Comparison of ENCODE assay signal across 11 mouse cellular contexts in genomic region chr10:59511427-59511963, GRCm38 (mm10).
DNase-seq lines count a peak whose midpoint lies in the region; ATAC-seq lines count a peak whose summit lies in the region.
"Had no signal": no experiment of that assay in that cellular context is flagged by ENCODE, and none has a peak within 500 bp of the region (broad histone marks: within the 10 kb centered on the region; RNA-seq: fewer than 3 reads in every experiment).

No protein-coding gene starts in this region.

- no peak for ATAC-seq in heart, embryonic 12.5 days (ENCODE audit: insufficient number of reproducible peaks, low FRiP score)
- no peak for ATAC-seq in lung, embryonic 15.5 days (ENCODE audit: borderline replicate concordance, extremely low read depth, low FRiP score, low TSS enrichment)
- peak; percentile 41; the same call in 1 of the 2 replicates for ATAC-seq in neural tube, embryonic 14.5 days (ENCODE audit: low read depth)
- ATAC-seq in cerebellum, adult (ENCODE audit: insufficient number of reproducible peaks, low FRiP score, low TSS enrichment): no peak

- H3K27ac ChIP-seq in heart, embryonic 12.5 days (ENCODE audit: poor library complexity, severe bottlenecking): peak overlapping the region; percentile 62
- peak overlapping the region; percentile 19; the same call in 1 of the 2 replicates for H3K27ac ChIP-seq in lung, embryonic 15.5 days
- no peak overlapping the region for H3K27ac ChIP-seq in neural tube, embryonic 14.5 days (ENCODE audit: low read depth, low read length)

- H3K4me2 ChIP-seq in heart, embryonic 12.5 days: peak overlapping the region; percentile 48
- H3K4me2 ChIP-seq in lung, embryonic 15.5 days: 0 out of 2 replicates have a peak overlapping the region, but pooled peaks have one; percentile 18
- H3K4me2 ChIP-seq in neural tube, embryonic 14.5 days (ENCODE audit: low read depth, low read length): peak overlapping the region; percentile 21; the same call in 1 of the 2 replicates

- H3K4me1 ChIP-seq in heart, embryonic 12.5 days (replicated peaks): peaks cover 41% of the 10 kb centered on the region
- peaks cover 42% of the 10 kb centered on the region for H3K4me1 ChIP-seq in lung, embryonic 15.5 days
- peaks cover 11% of the 10 kb centered on the region for H3K4me1 ChIP-seq in neural tube, embryonic 14.5 days (ENCODE audit: control insufficient read depth, insufficient read depth, low read length)

- no peak overlapping the region for H3K4me3 ChIP-seq in heart, embryonic 12.5 days
- no peak overlapping the region for H3K4me3 ChIP-seq in lung, embryonic 15.5 days
- no peak overlapping the region for H3K4me3 ChIP-seq in neural tube, embryonic 14.5 days (ENCODE audit: low read depth, low read length)

- H3K36me3 ChIP-seq in heart, embryonic 12.5 days: no peaks in the 10 kb centered on the region
- no peaks in the 10 kb centered on the region for H3K36me3 ChIP-seq in lung, embryonic 15.5 days
- H3K36me3 ChIP-seq in neural tube, embryonic 14.5 days (ENCODE audit: control insufficient read depth, insufficient read depth, low read length): no peaks in the 10 kb centered on the region

- 44% methylated on average over 14 of the region's 14 CpGs for WGBS in heart, embryonic 12.5 days
- 39% methylated on average over 14 of the region's 14 CpGs for WGBS in lung, embryonic 15.5 days
- 21% methylated on average over 14 of the region's 14 CpGs for WGBS in neural tube, embryonic 14.5 days

- no peak overlapping the region for H3K9ac ChIP-seq in heart, embryonic 12.5 days
- no peak overlapping the region for H3K9ac ChIP-seq in lung, embryonic 15.5 days
- H3K9ac ChIP-seq in neural tube, embryonic 14.5 days (replicated peaks; ENCODE audit: low read depth, low read length): no peak overlapping the region

- DNase-seq in heart, adult 8-10 months (ENCODE audit: low spot score): no peak
- DNase-seq in lung, postnatal 25 days (ENCODE audit: low spot score): no peak
- DNase-seq in hindlimb bud, embryonic 11.5 days (ENCODE audit: extremely low spot score, low read depth, low spot score): peak; percentile 77
- no peak for DNase-seq in cerebellum, adult 11-12 months
- DNase-seq: adrenal gland, postnatal 25 days; lung, postnatal 4 days; retina, postnatal 1 day had no signal

- no peaks in the 10 kb centered on the region for H3K27me3 ChIP-seq in heart, embryonic 12.5 days (replicated peaks)
- H3K27me3 ChIP-seq in lung, embryonic 15.5 days: no peaks in the 10 kb centered on the region
- H3K27me3 ChIP-seq in neural tube, embryonic 14.5 days (ENCODE audit: control insufficient read depth, insufficient read depth, low read length): no peaks in the 10 kb centered on the region

- no peaks in the 10 kb centered on the region for H3K9me3 ChIP-seq in heart, embryonic 12.5 days (replicated peaks)
- no peaks in the 10 kb centered on the region for H3K9me3 ChIP-seq in lung, embryonic 15.5 days
- H3K9me3 ChIP-seq in neural tube, embryonic 14.5 days (ENCODE audit: control insufficient read depth, low read length): no peaks in the 10 kb centered on the region
